Mouse (Mus musculus): ENCODE measurements at regions not wholly inside any gene's neighbourhood (a gene's known extent, or its start where the extent isn't known, plus 50 kb on each side); places are given as distances from the start of the nearest gene placed in this dataset.

DNA sequence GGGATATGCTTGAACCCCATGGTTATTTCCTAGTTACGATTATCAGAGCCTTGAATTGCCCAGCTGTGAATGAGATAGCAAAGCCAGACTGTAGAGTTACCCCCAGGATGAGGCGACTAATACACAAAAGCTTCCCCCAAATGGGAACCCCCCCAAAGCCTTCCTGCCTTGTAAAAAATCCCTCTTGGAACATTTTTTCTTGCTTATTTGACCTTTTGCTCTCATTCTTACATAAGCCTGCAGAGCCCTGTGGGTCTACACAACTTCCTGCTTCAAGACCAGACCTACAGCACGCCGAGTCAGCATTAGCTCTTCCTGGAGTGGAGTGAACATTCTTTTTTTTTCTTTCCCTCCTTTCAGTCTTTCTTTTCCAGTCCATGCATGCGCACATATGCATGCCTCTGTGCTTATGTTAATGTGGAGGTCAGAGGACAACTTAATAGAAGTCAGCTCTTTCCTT, 60.8 kb upstream of the Eed start:
- Histone ChIP-seq H3K9ac (ENCODE audit: low read depth, low read length) (peak overlapping the region; percentile 48), H3K36me3 (ENCODE audit: control insufficient read depth, insufficient read depth, low read length) (no peaks in the 10 kb centered on the region), H3K27ac (ENCODE audit: low read depth, low read length) (peak overlapping the region; percentile 80), H3K4me1 (replicated peaks; ENCODE audit: control insufficient read depth, insufficient read depth, low read length) (peaks cover 35% of the 10 kb centered on the region), H3K9me3 (ENCODE audit: control insufficient read depth, low read length) (no peaks in the 10 kb centered on the region), H3K4me3 (ENCODE audit: low read depth, low read length) (no peak overlapping the region), H3K4me2 (peak overlapping the region; percentile 1; the same call in 1 of the 2 replicates), H3K27me3 (replicated peaks; ENCODE audit: control insufficient read depth, insufficient read depth, low read length) (no peaks in the 10 kb centered on the region)
- WGBS: 40% methylated on average over 5 of the region's 5 CpGs
- DNase-seq (ENCODE audit: low spot score): no peak
- peak; percentile 66 for ATAC-seq (replicated peaks; ENCODE audit: low FRiP score)

DNA sequence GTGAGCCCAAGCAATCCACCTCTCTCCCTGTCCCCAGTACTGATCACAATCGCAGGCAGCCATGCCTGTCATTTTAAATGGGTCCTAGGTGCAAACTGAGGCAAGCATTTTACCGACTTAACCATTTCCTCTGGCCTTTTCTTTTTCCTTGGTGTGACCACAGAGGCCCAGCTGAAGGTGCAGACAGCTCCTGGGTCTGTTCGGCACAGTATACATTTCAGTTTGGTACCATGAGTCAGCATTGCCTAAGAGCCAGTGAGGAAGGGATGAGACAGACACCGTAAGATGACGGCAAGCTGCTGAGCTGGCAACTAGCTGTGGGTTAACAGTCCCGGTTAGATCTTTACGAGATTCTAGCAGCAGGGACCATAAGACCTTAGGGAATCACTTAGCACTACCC, 61.6 kb upstream of the Eed start:
- Histone ChIP-seq H3K4me2 (peak overlapping the region; percentile 43), H3K9ac (ENCODE audit: low read depth, low read length) (peak overlapping the region; percentile 48), H3K4me3 (ENCODE audit: low read depth, low read length) (no peak overlapping the region), H3K9me3 (ENCODE audit: control insufficient read depth, low read length) (no peaks in the 10 kb centered on the region), H3K27ac (ENCODE audit: low read depth, low read length) (peak overlapping the region; percentile 80), H3K4me1 (replicated peaks; ENCODE audit: control insufficient read depth, insufficient read depth, low read length) (peaks cover 42% of the 10 kb centered on the region), H3K36me3 (ENCODE audit: control insufficient read depth, insufficient read depth, low read length) (no peaks in the 10 kb centered on the region), H3K27me3 (replicated peaks; ENCODE audit: control insufficient read depth, insufficient read depth, low read length) (no peaks in the 10 kb centered on the region)
- ATAC-seq (replicated peaks; ENCODE audit: low FRiP score) (peak; percentile 64), DNase-seq (ENCODE audit: low spot score) (no peak)
- WGBS: 44% methylated on average over 7 of the region's 7 CpGs

DNA sequence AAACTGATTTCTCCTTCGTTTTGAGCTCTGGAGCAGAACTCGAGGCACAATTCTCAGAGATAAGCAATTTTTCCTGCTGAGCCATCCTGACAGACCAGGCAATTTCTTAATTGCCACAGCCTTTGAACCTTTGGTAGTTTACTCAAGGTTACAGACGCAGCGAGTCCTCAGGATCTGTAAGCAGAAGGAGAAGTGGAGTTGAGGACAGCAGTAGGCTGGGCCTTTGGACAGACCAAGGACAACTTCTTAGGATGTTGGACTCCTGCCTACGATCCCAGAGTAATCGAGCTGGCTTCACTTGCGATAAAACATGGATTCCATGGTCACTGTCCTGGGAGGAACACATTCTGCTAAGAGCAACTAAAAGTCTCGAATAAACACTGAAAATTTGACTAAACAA, 62.7 kb upstream of the Eed start:
- Histone ChIP-seq H3K27me3 (replicated peaks; ENCODE audit: control insufficient read depth, insufficient read depth, low read length) (no peaks in the 10 kb centered on the region), H3K27ac (ENCODE audit: low read depth, low read length) (no peak overlapping the region), H3K36me3 (ENCODE audit: control insufficient read depth, insufficient read depth, low read length) (no peaks in the 10 kb centered on the region), H3K4me1 (replicated peaks; ENCODE audit: control insufficient read depth, insufficient read depth, low read length) (peaks cover 54% of the 10 kb centered on the region), H3K9ac (ENCODE audit: low read depth, low read length) (no peak overlapping the region), H3K4me3 (ENCODE audit: low read depth, low read length) (no peak overlapping the region), H3K4me2 (no peak overlapping the region), H3K9me3 (ENCODE audit: control insufficient read depth, low read length) (no peaks in the 10 kb centered on the region)
- 74% methylated on average over 8 of the region's 8 CpGs for WGBS
- ATAC-seq (replicated peaks; ENCODE audit: low FRiP score): no peak
- DNase-seq (ENCODE audit: low spot score): no peak

DNA sequence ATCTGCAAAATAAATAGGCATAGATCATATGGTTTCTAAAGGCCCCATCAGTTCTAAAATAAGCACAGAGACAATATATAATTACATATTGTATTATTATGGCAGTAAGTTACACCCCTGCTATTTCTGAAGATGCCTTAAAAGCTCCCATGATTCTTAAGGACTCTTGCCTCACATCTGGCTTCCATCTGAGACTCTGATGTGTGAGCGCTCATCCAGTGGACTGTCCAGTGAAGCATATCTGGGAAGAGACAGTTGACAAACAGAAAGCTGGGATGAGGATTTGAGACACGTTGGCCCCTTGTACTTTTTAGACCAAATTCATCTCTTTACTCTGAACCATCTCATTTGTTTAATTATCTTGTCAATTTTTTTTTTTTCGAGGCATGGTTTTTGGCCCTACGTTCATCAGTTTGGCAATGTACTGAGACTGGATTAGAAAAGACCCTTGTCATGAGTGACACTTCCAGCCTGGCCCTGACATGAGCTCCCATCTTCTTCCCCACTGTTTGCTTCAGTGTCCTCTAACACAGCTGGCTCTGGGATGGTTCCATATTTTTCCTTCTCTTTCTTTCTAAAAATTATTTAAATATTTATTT, 63.4 kb upstream of the Eed start:
- no peaks in the 10 kb centered on the region for H3K9me3 ChIP-seq (ENCODE audit: control insufficient read depth, low read length)
- peaks cover 56% of the 10 kb centered on the region for H3K4me1 ChIP-seq (replicated peaks; ENCODE audit: control insufficient read depth, insufficient read depth, low read length)
- H3K4me3 ChIP-seq (ENCODE audit: low read depth, low read length): no peak overlapping the region
- no peak overlapping the region for H3K27ac ChIP-seq (ENCODE audit: low read depth, low read length)
- no peaks in the 10 kb centered on the region for H3K36me3 ChIP-seq (ENCODE audit: control insufficient read depth, insufficient read depth, low read length)
- 90% methylated on average over 4 of the region's 4 CpGs for WGBS
- ATAC-seq (replicated peaks; ENCODE audit: low FRiP score) (no peak), DNase-seq (ENCODE audit: low spot score) (no peak)
- H3K9ac ChIP-seq (ENCODE audit: low read depth, low read length): no peak overlapping the region
- H3K27me3 ChIP-seq (replicated peaks; ENCODE audit: control insufficient read depth, insufficient read depth, low read length): no peaks in the 10 kb centered on the region
- H3K4me2 ChIP-seq: peak overlapping the region; percentile 45

DNA sequence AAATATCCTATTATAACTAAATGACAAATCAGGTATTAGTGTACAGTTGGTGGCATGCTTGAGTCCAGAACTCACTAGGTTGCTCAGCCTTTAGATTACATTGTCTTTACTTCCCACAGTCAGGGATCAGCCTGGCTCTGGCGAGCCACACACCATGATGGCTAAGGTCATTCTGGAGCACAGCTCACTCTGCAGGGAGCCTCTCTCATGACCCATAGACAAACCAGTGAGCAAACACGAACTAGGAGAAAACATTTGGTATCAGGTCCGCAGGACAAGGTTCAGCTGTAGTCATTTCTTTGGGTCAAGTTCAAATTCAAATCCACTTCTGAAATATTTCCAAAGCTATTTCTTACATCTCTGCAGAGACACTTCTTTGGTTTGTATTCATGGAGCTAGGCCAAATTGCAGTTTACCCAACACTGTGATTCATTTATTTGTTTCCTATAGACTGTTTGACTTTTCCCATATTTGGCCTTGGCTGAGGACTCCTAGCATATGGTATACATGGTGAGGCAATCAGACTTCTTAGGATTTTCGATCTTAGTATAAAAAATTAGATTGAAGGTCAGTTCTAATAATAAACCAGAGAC, 64.5 kb upstream of the Eed start:
- Histone ChIP-seq H3K9me3 (ENCODE audit: control insufficient read depth, low read length) (no peaks in the 10 kb centered on the region), H3K4me1 (replicated peaks; ENCODE audit: control insufficient read depth, insufficient read depth, low read length) (peaks cover 56% of the 10 kb centered on the region), H3K4me3 (ENCODE audit: low read depth, low read length) (peak overlapping the region; percentile 40), H3K27ac (ENCODE audit: low read depth, low read length) (no peak overlapping the region), H3K4me2 (peak overlapping the region; percentile 45), H3K9ac (ENCODE audit: low read depth, low read length) (peak overlapping the region; percentile 15; the same call in 1 of the 2 replicates), H3K27me3 (replicated peaks; ENCODE audit: control insufficient read depth, insufficient read depth, low read length) (no peaks in the 10 kb centered on the region), H3K36me3 (ENCODE audit: control insufficient read depth, insufficient read depth, low read length) (no peaks in the 10 kb centered on the region)
- 76% methylated on average over 4 of the region's 4 CpGs for WGBS
- DNase-seq (ENCODE audit: low spot score): no peak
- no peak for ATAC-seq (replicated peaks; ENCODE audit: low FRiP score)

DNA sequence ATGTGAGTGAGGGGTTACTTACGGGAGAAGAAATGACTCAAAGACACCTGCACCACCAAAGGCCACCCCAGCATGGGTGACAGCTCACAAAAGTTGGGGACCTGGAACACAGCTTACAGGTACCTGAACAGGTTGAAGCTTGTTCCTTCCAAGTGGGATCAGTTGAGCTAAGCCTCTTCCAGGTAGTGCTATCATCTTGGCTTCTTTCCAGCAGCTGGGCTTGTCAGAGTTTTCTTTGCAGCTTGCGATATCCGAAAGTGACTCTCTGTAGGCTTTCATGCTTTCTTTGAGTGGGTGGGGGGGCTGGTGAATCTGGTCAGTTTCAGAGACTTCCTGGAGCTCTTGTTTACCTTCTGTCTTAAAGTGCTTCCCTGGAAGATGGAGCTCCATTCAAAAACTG, 65.4 kb upstream of the Eed start:
- peaks cover 49% of the 10 kb centered on the region for H3K4me1 ChIP-seq (replicated peaks; ENCODE audit: control insufficient read depth, insufficient read depth, low read length)
- peak; percentile 30 for DNase-seq (ENCODE audit: low spot score)
- WGBS: 89% methylated on average over 3 of the region's 3 CpGs

DNA sequence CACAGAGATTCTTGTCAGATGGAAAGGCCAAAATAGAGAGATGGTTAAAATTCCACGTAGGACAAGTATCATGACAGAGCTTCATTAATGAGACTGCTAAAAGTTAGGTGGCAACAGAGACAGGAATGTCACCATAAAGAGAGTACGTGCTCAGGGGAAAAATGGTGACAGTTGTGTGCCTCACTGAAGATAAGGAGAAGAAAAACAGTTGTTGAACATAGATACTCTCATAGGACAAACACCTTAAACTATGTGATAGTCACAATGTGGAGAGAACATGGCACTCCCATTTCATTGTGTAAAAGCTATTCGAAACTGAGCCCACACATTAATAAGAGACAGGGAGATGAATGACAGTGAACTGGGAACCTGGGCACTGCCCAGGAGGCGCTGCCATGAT, 66.1 kb upstream of the Eed start:
- H3K27ac ChIP-seq (ENCODE audit: low read depth, low read length): peak overlapping the region; percentile 80
- DNase-seq (ENCODE audit: low spot score): peak; percentile 29
- peak overlapping the region; percentile 61; the same call in 1 of the 2 replicates for H3K9ac ChIP-seq (ENCODE audit: low read depth, low read length)

More for the DNA sequence above, 65.4 kb upstream of the Eed start:
- H3K4me3 ChIP-seq (ENCODE audit: low read depth, low read length): peak overlapping the region; percentile 40
- no peaks in the 10 kb centered on the region for H3K36me3 ChIP-seq (ENCODE audit: control insufficient read depth, insufficient read depth, low read length)
- peak overlapping the region; percentile 61 for H3K9ac ChIP-seq (ENCODE audit: low read depth, low read length)
- H3K9me3 ChIP-seq (ENCODE audit: control insufficient read depth, low read length): no peaks in the 10 kb centered on the region
- peak overlapping the region; percentile 45 for H3K4me2 ChIP-seq
- no peak for ATAC-seq (replicated peaks; ENCODE audit: low FRiP score)
- no peaks in the 10 kb centered on the region for H3K27me3 ChIP-seq (replicated peaks; ENCODE audit: control insufficient read depth, insufficient read depth, low read length)
- peak overlapping the region; percentile 80 for H3K27ac ChIP-seq (ENCODE audit: low read depth, low read length)

DNA sequence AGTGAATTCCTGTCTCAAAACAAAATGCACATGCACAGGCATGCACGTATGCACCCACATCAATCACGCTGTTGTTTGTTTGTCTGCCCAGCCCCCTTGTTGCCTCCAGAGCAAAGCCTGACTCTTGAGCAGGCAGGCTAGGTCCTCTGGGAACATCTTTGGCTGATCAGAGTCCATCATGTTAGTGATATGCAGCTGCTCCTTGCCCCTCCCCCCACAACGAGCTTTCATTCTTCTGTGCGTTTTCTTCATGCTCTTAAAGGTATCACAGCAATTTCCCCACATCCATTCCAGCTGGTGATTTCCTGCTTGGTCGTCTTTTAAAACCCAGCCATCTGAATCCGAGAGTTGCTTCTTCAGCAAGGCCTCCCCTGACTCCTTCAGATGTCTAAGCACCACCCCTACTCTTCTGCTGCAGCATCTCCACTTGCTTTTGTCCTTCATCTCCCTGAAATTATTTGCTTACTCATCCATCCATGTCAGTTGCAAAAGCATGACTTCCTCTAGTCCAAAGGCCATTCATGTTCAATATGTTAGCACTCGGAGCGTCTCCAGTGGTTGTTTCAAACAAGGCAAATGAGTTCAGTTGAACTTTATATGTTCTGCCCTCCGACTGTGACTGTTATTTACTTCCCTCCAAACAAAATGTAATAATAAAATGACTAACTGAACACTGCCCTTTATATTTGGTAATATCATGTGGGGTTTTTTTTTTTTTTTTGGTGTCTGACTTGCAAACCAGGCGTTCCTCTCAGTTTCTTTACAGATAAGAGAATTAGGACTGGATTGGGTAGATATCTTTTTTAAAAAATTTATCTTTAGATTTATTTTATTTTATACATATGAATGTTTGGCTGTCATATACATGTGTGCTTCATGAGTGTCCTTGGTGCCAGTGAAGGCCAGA, 67.9 kb upstream of the Eed start:
- DNase-seq (ENCODE audit: low spot score) (no peak), ATAC-seq (replicated peaks; ENCODE audit: low FRiP score) (no peak)
- Histone ChIP-seq H3K4me2 (no peak overlapping the region), H3K36me3 (ENCODE audit: control insufficient read depth, insufficient read depth, low read length) (no peaks in the 10 kb centered on the region), H3K27me3 (replicated peaks; ENCODE audit: control insufficient read depth, insufficient read depth, low read length) (no peaks in the 10 kb centered on the region), H3K27ac (ENCODE audit: low read depth, low read length) (0 out of 2 replicates have a peak overlapping the region, but pooled peaks have one; percentile 0), H3K4me1 (replicated peaks; ENCODE audit: control insufficient read depth, insufficient read depth, low read length) (peaks cover 34% of the 10 kb centered on the region), H3K9ac (ENCODE audit: low read depth, low read length) (no peak overlapping the region), H3K4me3 (ENCODE audit: low read depth, low read length) (no peak overlapping the region), H3K9me3 (ENCODE audit: control insufficient read depth, low read length) (no peaks in the 10 kb centered on the region)
- 75% methylated on average over 10 of the region's 10 CpGs for WGBS

More for the DNA sequence above, 66.1 kb upstream of the Eed start:
- Histone ChIP-seq H3K4me2 (peak overlapping the region; percentile 45), H3K27me3 (replicated peaks; ENCODE audit: control insufficient read depth, insufficient read depth, low read length) (no peaks in the 10 kb centered on the region), H3K4me3 (ENCODE audit: low read depth, low read length) (peak overlapping the region; percentile 40), H3K36me3 (ENCODE audit: control insufficient read depth, insufficient read depth, low read length) (no peaks in the 10 kb centered on the region), H3K4me1 (replicated peaks; ENCODE audit: control insufficient read depth, insufficient read depth, low read length) (peaks cover 42% of the 10 kb centered on the region), H3K9me3 (ENCODE audit: control insufficient read depth, low read length) (no peaks in the 10 kb centered on the region)
- peak; percentile 71 for ATAC-seq (replicated peaks; ENCODE audit: low FRiP score)
- WGBS: 73% methylated on average over 4 of the region's 4 CpGs

All from liver, embryonic 11.5 days (tissue).